Mouse (Mus musculus): ENCODE data around the gene Tmsb15a. TPM values are rescaled to one million over a fixed set of nuclear protein-coding genes. Genes with fewer than 3 reads are reported as not detected.
"Not testable (repeated sequence)": the region's sequence is repeated elsewhere in the genome, so short reads cannot be mapped to it uniquely, and the experiment has no call there.

Gene Tmsb15a
- polyA plus RNA-seq (2012; rRNA removed): not detected in 2 replicates

DNA sequence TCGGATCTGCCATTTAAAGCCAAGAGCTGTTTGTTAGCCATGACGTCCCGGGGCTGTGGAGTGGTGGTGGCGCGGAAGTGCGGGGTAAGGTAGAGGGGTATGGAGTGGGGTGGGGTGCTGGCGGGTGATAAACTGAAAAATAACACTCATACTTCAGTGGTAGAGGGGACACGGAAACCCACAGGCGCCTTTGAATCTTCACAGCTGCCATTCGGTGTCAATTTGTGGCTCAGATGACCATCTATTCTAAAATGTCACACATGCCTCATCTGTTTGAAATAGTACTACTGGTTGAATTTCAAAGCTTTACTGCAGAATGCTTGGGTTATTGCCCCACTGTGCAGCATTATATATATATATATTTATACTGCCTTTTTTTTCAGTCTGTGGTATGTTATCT is at the start of gene Tmsb15a:
Gene Tmsb15a, minus strand, starts transcription at position 101 of the 400 bp plus-strand sequence.
- no peak for DNase-seq (ENCODE audit: low read depth)

DNA sequence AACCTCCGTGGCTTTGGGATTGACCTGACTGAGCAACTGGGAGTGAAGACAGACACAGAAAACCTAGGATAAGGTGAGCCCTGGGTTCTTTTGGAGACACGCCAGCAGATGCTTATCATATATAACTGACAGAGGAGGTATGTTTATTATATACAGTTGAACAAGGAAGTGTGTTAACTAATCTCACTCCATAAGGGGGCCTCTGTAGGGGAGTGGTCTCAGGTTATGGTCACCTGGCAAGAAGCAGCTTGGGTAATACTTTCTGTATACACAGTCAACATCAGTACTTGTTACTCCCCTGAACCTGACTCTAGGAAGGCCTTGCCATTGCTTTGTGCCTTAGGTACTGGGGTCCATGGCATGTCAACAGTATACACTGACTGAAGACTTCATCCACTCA is 43.5 kb upstream of the Tmsb15a start:
- no peak for DNase-seq (ENCODE audit: low read depth)

- no peak for DNase-seq (ENCODE audit: low read depth)
These were observed 43.0 kb upstream of the Tmsb15a start for GRCm38 (mm10) chrX:135768043-135768548.

DNA sequence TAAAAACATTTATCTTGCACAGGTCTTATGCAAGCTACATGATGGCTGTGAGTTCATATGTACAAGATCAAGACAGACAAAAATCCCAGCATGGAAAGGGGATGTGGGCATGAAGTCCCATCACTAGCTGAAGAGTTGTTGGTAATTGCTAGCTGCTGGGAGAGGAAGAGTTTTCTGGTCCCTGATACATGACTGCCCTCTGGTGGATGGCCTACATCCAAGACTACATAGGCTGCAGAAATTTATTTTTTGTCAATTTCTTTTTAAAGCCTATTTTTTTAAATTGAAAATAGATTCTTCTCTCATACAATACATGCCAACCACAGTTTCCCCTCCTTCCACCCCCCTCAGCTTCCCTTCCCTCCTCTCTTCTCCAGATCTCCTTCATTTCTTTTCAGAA is 36.6 kb upstream of the Tmsb15a start:
- no peak for DNase-seq (ENCODE audit: low read depth)

- no peak for DNase-seq (ENCODE audit: low read depth)
These were observed 27.8 kb upstream of the Tmsb15a start for GRCm38 (mm10) chrX:135752832-135753231.

DNA sequence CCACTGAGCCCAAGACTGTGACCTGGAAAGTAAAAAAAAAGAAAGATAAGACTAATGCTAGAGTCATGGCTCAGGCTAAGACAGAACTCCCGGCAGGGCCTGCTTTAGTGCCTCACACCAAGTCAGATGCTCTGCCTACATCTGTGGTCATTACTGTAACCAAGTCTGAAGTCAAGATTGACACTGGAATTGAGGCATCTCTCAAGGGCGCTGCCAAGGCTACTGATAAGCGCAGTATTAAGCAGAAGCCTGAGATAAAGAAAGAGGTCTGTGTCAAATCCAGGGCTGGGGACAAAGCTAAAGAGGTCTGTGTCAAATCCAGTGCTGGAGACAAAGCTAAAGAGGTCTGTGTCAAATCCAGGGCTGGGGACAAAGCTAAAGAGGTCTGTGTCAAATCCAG is 20.3 kb upstream of the Tmsb15a start:
- DNase-seq (ENCODE audit: low read depth): not testable (repeated sequence)

- DNase-seq (ENCODE audit: low read depth): no peak
These were observed 17.9 kb upstream of the Tmsb15a start for GRCm38 (mm10) chrX:135743056-135743355.

GRCm38 (mm10) chrX:135742304-135743055 is 17.4 kb upstream of the Tmsb15a start, which contains the start of the genes Armcx5 and Gprasp1:
Armcx5 (plus strand) TSS chrX:135742733.
Gprasp1 (plus strand) TSS chrX:135742733.
- DNase-seq (ENCODE audit: low read depth): peak; percentile 55

DNA sequence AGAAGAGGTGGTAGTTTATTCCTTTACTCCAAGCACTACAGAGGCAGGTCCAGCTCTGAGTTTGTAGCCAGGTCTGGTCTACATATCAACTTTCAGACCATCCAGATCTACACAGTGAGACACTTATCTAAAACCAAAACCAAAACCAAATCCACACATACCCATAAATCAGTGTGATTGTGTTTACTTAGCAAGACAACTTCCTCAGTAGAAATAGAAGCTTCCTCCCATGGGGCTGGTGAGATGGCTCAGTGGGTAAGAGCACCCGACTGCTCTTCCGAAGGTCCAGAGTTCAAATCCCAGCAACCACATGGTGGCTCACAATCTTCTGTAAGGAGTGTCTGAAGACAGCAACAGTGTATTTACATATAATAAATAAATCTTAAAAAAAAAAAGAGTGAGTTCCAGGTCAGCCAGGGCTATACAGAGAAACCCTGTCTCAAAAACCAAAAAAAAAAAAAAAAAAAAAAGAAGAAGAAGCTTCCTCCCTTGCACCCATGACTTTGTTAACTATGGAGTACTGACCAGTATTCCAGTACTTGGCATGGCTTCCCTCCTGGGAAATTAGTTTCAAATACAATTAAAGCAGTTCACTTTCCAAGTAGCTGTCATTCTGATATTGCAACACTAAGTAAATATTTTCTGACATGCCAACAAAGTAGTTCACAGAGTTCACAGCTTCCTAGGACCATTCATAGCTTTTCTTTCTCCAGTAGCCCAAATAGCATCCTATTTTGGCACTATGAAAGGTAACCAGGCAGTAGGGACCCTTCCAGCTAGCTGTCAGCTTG is 13.9 kb upstream of the Tmsb15a start:
- no peak for DNase-seq (ENCODE audit: low read depth)

DNA sequence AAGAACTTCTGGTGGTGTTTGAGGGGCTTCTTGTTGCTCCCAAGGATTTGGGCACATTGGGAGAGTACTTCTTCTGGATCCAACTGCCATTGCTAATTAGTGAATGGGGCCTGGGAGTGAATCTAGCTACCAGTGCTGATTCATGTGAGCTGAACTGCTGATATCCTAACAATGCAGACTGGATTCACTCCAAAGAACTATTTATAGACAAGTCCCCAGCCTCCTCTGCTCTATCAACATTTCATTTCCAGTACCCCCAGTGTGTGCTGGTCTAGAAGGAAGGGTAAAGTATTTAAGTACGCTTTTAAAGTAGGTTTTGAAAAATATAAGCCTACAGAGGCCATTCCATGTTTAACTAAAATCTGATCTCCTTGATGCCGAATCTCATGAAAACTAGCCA is 12.2 kb downstream of the Tmsb15a start:
- DNase-seq (ENCODE audit: low read depth): no peak

GRCm38 (mm10) chrX:135704349-135704748 is 20.7 kb downstream of the Tmsb15a start:
- DNase-seq (ENCODE audit: low read depth): no peak

DNA sequence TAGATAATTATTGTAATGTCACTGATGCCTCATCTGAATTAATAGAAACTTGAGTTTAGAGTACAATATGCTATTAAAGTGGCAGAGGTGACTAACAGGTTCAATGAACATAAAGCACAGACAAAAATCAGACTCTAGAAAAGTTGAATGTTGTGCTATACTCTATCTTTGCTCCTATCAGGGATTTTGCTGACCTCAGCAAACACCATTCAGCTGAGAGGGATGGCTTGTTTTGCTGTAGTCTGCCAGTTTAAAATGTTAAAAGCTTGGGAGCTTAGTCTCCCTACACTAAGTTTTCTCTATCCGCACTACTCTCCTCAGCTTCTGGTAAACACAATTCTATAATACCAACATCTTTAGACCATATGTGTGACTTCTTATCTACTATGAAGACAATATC is 21.9 kb downstream of the Tmsb15a start:
- DNase-seq (ENCODE audit: low read depth): no peak

DNA sequence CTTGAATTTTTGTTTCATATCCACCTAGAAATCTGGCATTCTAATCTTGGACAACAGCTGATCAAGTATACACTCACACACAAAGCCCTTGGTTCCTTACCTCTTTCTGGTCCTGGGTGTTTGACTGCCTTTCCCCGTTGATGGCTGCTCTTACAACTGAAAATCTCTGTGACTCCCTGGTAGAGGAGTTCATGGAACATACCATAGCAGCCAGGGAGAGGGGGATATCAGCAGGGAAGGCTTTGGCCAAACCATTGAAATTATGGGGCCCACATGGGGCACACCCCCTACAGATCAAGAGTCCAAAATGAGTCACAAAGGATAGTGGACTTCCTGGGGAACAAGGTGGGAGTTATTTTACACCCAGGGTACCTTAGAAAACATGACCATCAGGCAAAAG is 31.4 kb downstream of the Tmsb15a start, which contains the start of gene Tcp11x2:
Gene Tcp11x2, minus strand, starts transcription at position 158 of the 400 bp plus-strand sequence.
- no peak for DNase-seq (ENCODE audit: low read depth)

GRCm38 (mm10) chrX:135687802-135688201 is 37.3 kb downstream of the Tmsb15a start:
- DNase-seq (ENCODE audit: low read depth): no peak

GRCm38 (mm10) chrX:135681858-135682257 is 43.2 kb downstream of the Tmsb15a start:
- no peak for DNase-seq (ENCODE audit: low read depth)

Other genes starting within 250 kb of the Tmsb15a start
- not detected in 2 replicates for gene AV320801, start 230.7 kb downstream of the Tmsb15a start, polyA plus RNA-seq (2012; rRNA removed)
- gene Nxf7, start 126.5 kb downstream of the Tmsb15a start, polyA plus RNA-seq (2012; rRNA removed): 0.30 and 0.46 TPM in 2 replicates
- 0.16 TPM in 1 of 2 replicates, not detected in the other for gene Prame, start 97.6 kb downstream of the Tmsb15a start, polyA plus RNA-seq (2012; rRNA removed)
- gene Tcp11x2, start 31.5 kb downstream of the Tmsb15a start, polyA plus RNA-seq (2012; rRNA removed): 0.07 TPM in 1 of 2 replicates, not detected in the other
- 2.2 and 3.3 TPM in 2 replicates for gene Armcx5, start 17.5 kb upstream of the Tmsb15a start, polyA plus RNA-seq (2012; rRNA removed)
- 16.2 and 18.7 TPM in 2 replicates for gene Gprasp1, start 17.5 kb upstream of the Tmsb15a start, polyA plus RNA-seq (2012; rRNA removed)
- gene Bhlhb9, start 72.3 kb upstream of the Tmsb15a start, polyA plus RNA-seq (2012; rRNA removed): 7.4 and 9.4 TPM in 2 replicates
- 8.6 and 9.0 TPM in 2 replicates for gene Gprasp2, start 113.8 kb upstream of the Tmsb15a start, polyA plus RNA-seq (2012; rRNA removed)

Data from gonadal fat pad, adult 2 months (tissue).